Mouse (Mus musculus): ENCODE data around the gene 1700001F09Rik. TPM values are rescaled to one million over a fixed set of nuclear protein-coding genes. Genes with fewer than 3 reads are reported as not detected.
"Not testable (repeated sequence)": the region's sequence is repeated elsewhere in the genome, so short reads cannot be mapped to it uniquely, and the experiment has no call there.

1700001F09Rik gene
- polyA plus RNA-seq (2015; fragmentation: Nextera tagmentation; extraction: Ambion mirVana), result not detected in 2 replicates

DNA sequence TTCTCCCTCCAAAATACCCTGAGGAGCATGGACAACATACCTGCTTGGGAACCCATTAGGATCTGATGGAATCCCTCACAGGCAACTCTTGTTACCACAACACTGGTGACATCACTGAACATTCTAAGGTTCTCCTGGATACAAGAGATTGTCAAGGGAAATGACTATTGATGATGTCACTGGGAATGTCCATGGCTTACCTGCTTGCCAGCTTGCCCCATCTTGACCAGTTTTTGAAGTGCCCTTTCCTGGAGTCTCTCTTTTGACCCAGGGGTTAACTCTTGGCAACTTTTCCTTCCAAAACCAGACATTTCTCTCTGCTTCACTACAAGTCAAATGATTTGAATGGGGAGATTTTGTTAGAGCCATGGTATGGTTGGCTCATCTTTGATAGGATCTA, at the start of gene 1700001F09Rik:
Gene 1700001F09Rik (minus strand): TSS at position 101 of the 400 bp plus-strand sequence.
- not testable (repeated sequence) for H3K27me3 ChIP-seq; ATAC-seq (ENCODE audit: low FRiP score, low read depth); H3K27ac ChIP-seq (replicated peaks); H3K4me2 ChIP-seq; H3K36me3 ChIP-seq; H3K4me1 ChIP-seq (replicated peaks); H3K9ac ChIP-seq; H3K4me3 ChIP-seq; H3K9me3 ChIP-seq

GRCm38 (mm10) chr14:43361713-43362112, 14.1 kb upstream of the 1700001F09Rik start:
- not testable (repeated sequence) for H3K36me3 ChIP-seq; H3K4me1 ChIP-seq (replicated peaks); H3K4me3 ChIP-seq; H3K9ac ChIP-seq; ATAC-seq (ENCODE audit: low FRiP score, low read depth); H3K9me3 ChIP-seq; H3K27me3 ChIP-seq; H3K4me2 ChIP-seq; H3K27ac ChIP-seq (replicated peaks)
- 86% methylated on average over 11 of the region's 11 CpGs for WGBS

- H3K4me3 ChIP-seq; H3K4me1 ChIP-seq (replicated peaks); H3K4me2 ChIP-seq; H3K27me3 ChIP-seq; ATAC-seq (ENCODE audit: low FRiP score, low read depth); H3K9me3 ChIP-seq; H3K36me3 ChIP-seq; H3K27ac ChIP-seq (replicated peaks); H3K9ac ChIP-seq: not testable (repeated sequence)
- WGBS, result 93% methylated on average over 1 of the region's 1 CpGs
These were observed 11.6 kb upstream of the 1700001F09Rik start for GRCm38 (mm10) chr14:43359246-43359645.

GRCm38 (mm10) chr14:43357496-43357895, 9.9 kb upstream of the 1700001F09Rik start:
- H3K9me3 ChIP-seq; ATAC-seq (ENCODE audit: low FRiP score, low read depth); H3K4me3 ChIP-seq; H3K4me2 ChIP-seq; H3K27me3 ChIP-seq; H3K27ac ChIP-seq (replicated peaks); H3K9ac ChIP-seq; H3K36me3 ChIP-seq; H3K4me1 ChIP-seq (replicated peaks): not testable (repeated sequence)

GRCm38 (mm10) chr14:43352944-43353343, 5.3 kb upstream of the 1700001F09Rik start:
- WGBS, result 90% methylated on average over 2 of the region's 2 CpGs
- not testable (repeated sequence) for H3K36me3 ChIP-seq; H3K4me3 ChIP-seq; H3K4me2 ChIP-seq; H3K4me1 ChIP-seq (replicated peaks); H3K9me3 ChIP-seq; ATAC-seq (ENCODE audit: low FRiP score, low read depth); H3K27me3 ChIP-seq; H3K27ac ChIP-seq (replicated peaks); H3K9ac ChIP-seq

DNA sequence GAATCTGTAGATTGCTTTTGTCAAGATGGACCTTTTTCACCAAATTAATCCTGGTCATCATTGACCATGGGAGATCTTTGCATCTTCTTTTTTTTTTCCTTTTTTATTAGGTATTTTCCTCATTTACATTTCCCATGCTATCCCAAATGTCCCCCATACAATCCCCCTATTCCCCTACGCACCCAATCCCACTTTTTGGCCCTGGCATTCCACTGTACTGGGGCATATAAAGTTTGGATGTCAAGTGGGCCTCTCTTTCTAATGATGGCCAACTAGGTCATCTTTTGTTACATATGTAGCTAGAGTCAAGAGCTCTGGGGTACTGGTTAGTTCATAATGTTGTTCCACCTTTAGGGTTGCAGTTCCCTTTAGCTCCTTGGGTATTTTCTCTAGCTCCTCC, 10.0 kb downstream of the 1700001F09Rik start:
- H3K27me3 ChIP-seq; H3K4me2 ChIP-seq; H3K9me3 ChIP-seq; H3K36me3 ChIP-seq; H3K9ac ChIP-seq; ATAC-seq (ENCODE audit: low FRiP score, low read depth); H3K4me1 ChIP-seq (replicated peaks); H3K27ac ChIP-seq (replicated peaks); H3K4me3 ChIP-seq: not testable (repeated sequence)
- WGBS, result 76% methylated on average over 1 of the region's 1 CpGs

DNA sequence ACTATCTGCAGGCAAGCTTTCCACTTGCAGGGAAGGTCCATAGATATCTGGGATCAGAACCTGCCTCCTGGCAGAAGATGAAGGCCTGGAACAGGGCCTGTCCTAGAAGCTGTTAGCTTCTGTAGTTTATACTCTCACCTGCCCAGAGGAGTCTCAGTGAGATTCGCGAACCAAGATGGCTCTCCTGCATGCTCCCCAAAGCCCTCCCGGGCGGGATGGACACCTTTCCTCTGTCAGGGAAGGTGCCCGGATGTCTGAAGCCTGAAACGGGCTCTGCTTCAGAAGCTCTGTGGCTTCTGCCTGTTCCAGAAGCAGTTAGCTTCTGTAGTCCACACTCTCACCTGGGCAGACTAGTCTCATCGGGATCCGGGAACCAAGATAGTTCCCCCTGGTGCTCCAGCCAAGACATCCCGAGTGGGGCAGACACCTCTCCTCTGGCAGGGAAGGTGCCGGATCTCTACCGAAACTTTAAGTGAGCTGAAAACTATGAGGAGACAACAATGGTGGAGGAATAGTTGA, 16.2 kb downstream of the 1700001F09Rik start:
- ATAC-seq (ENCODE audit: low FRiP score, low read depth); H3K9ac ChIP-seq; H3K36me3 ChIP-seq; H3K4me3 ChIP-seq; H3K27me3 ChIP-seq; H3K9me3 ChIP-seq; H3K4me1 ChIP-seq (replicated peaks); H3K4me2 ChIP-seq; H3K27ac ChIP-seq (replicated peaks): not testable (repeated sequence)
- WGBS, result 94% methylated on average over 11 of the region's 11 CpGs

- ATAC-seq (ENCODE audit: low FRiP score, low read depth); H3K36me3 ChIP-seq; H3K4me3 ChIP-seq; H3K27ac ChIP-seq (replicated peaks); H3K4me2 ChIP-seq; H3K9me3 ChIP-seq; H3K9ac ChIP-seq; H3K4me1 ChIP-seq (replicated peaks); H3K27me3 ChIP-seq: not testable (repeated sequence)
- WGBS, result 75% methylated on average over 2 of the region's 2 CpGs
These were observed 19.0 kb downstream of the 1700001F09Rik start for GRCm38 (mm10) chr14:43328603-43329002.

DNA sequence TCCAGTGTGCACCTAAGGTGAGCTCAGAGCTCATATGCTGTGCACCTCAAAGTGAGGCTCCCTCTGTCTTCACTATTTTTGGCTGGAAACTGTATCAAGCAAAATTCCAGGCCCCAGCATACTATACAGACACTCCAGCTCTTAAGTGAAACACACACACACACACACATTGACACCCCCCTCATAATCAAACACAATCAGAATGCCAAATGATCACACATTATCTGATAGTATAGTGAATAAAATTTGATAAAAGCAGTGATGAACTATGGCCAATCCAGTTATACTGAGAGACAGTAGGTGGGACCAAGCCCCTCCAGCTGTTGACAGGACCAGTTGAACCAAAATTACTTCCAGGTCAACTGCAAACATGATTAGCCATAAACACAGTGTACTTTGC, 28.1 kb downstream of the 1700001F09Rik start:
- not testable (repeated sequence) for H3K4me2 ChIP-seq; H3K9me3 ChIP-seq; H3K9ac ChIP-seq; H3K36me3 ChIP-seq; H3K27ac ChIP-seq (replicated peaks); H3K4me3 ChIP-seq; H3K4me1 ChIP-seq (replicated peaks); ATAC-seq (ENCODE audit: low FRiP score, low read depth); H3K27me3 ChIP-seq

- not testable (repeated sequence) for H3K27ac ChIP-seq (replicated peaks); H3K4me2 ChIP-seq; H3K9ac ChIP-seq; H3K36me3 ChIP-seq; H3K4me3 ChIP-seq; ATAC-seq (ENCODE audit: low FRiP score, low read depth); H3K27me3 ChIP-seq; H3K9me3 ChIP-seq; H3K4me1 ChIP-seq (replicated peaks)
- 88% methylated on average over 3 of the region's 3 CpGs for WGBS
These were observed 54.1 kb downstream of the 1700001F09Rik start, which contains the start of gene Gm8127 for GRCm38 (mm10) chr14:43293503-43293902. Gene Gm8127, minus strand, starts transcription at chr14:43293832.

Other genes starting within 250 kb of the 1700001F09Rik start
- gene Gm8104, start 247.2 kb downstream of the 1700001F09Rik start, polyA plus RNA-seq (2015; fragmentation: Nextera tagmentation; extraction: Ambion mirVana), result 0.08 TPM in 1 of 2 replicates, not detected in the other
- gene Gm7233, start 167.9 kb downstream of the 1700001F09Rik start, polyA plus RNA-seq (2015; fragmentation: Nextera tagmentation; extraction: Ambion mirVana), result not detected in 2 replicates
- not detected in 2 replicates for gene Gm8122, start 112.5 kb downstream of the 1700001F09Rik start, polyA plus RNA-seq (2015; fragmentation: Nextera tagmentation; extraction: Ambion mirVana)
- not detected in 2 replicates for gene Gm8126, start 89.2 kb downstream of the 1700001F09Rik start, polyA plus RNA-seq (2015; fragmentation: Nextera tagmentation; extraction: Ambion mirVana)
- not detected in 2 replicates for gene Gm9732, start 72.8 kb downstream of the 1700001F09Rik start, polyA plus RNA-seq (2015; fragmentation: Nextera tagmentation; extraction: Ambion mirVana)
- not detected in 2 replicates for gene Gm8127, start 54.0 kb downstream of the 1700001F09Rik start, polyA plus RNA-seq (2015; fragmentation: Nextera tagmentation; extraction: Ambion mirVana)
- not detected in 2 replicates for gene Gm8138, start 68.5 kb upstream of the 1700001F09Rik start, polyA plus RNA-seq (2015; fragmentation: Nextera tagmentation; extraction: Ambion mirVana)
- not detected in 2 replicates for gene Gm5799, start 195.8 kb upstream of the 1700001F09Rik start, polyA plus RNA-seq (2015; fragmentation: Nextera tagmentation; extraction: Ambion mirVana)
- gene Gm17654, start 231.3 kb upstream of the 1700001F09Rik start, polyA plus RNA-seq (2015; fragmentation: Nextera tagmentation; extraction: Ambion mirVana), result not detected in 2 replicates